Mouse (Mus musculus) olfactory bulb, adult 2 months (tissue): Measurements from ENCODE around the gene Rora.

ENCODE experiments used
- CTCF ChIP-seq: fragments of 200-500 bp; IDR thresholded peaks from 2 replicates; pipeline ENCODE4 v1.5.1; 2012; ENCODE audit warnings: low read depth, mild to moderate bottlenecking, low read length, moderate library complexity; ENCODE audit not compliant: insufficient read depth
- POLR2A ChIP-seq: fragments of 200-500 bp; IDR thresholded peaks from 2 replicates; pipeline ENCODE4 v1.6.1; 2012; ENCODE audit warnings: mild to moderate bottlenecking, low read depth, low read length, moderate library complexity; ENCODE audit not compliant: insufficient read depth

DNA sequence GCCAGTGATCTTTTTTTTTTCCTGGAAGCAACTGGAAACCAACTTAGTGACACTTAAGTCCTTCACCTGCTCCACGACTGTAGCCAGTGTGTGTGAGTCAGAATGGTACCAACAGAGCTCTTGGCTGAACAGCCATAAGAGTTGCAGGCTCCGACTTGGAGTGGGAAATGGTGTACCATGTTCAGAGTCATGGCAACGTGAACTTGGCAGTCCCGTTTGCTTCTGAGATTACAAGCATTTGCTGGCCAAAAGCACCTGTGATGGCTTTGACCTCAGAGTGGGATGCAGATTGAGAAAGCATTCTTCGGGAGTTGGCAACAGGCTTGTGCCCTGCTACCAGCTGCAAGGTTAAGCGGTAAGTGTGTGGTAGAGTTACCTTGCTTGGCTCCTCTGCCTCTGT, 574.2 kb downstream of the Rora start:
- TF ChIP-seq CTCF (no peak), POLR2A (no peak)
